Mouse (Mus musculus): Measurements from ENCODE around the gene Yae1d1. TPM values are rescaled to one million over a fixed set of nuclear protein-coding genes. Genes with fewer than 3 reads are reported as not detected.

The Yae1d1 gene
- polyA plus RNA-seq, 1 experiment from 2014 or later, result 20.5 TPM

Other genes starting within 250 kb of the Yae1d1 start
- gene Cdk13, start 188.3 kb downstream of the Yae1d1 start, polyA plus RNA-seq (2015; fragmentation: Nextera tagmentation; extraction: Ambion mirVana), result 6.1 and 6.8 TPM in 2 replicates
- 18.2 TPM in 2 replicates for gene Rala, start 49.1 kb downstream of the Yae1d1 start, polyA plus RNA-seq (2015; fragmentation: Nextera tagmentation; extraction: Ambion mirVana)